Mouse (Mus musculus): ENCODE results near the gene Mlph. TPM values are rescaled to one million over a fixed set of nuclear protein-coding genes. Genes with fewer than 3 reads are reported as not detected.

Mlph gene
- total and polyA plus RNA-seq, 2 experiments from 2014 or later: 0.04 to 0.12 TPM

- Histone ChIP-seq H3K27ac (ENCODE audit: low read depth) (no peak overlapping the region), H3K9ac (replicated peaks; ENCODE audit: low read depth, low read length) (no peak overlapping the region), H3K27me3 (ENCODE audit: control insufficient read depth, insufficient read depth, low read length) (no peaks in the 10 kb centered on the region), H3K4me3 (ENCODE audit: low read depth, low read length) (no peak overlapping the region), H3K4me1 (ENCODE audit: control insufficient read depth, insufficient read depth) (peaks cover 25% of the 10 kb centered on the region), H3K9me3 (replicated peaks; ENCODE audit: control insufficient read depth, low read length) (no peaks in the 10 kb centered on the region), H3K4me2 (ENCODE audit: low read depth, low read length) (no peak overlapping the region), H3K36me3 (replicated peaks; ENCODE audit: control insufficient read depth, insufficient read depth, low read length) (no peaks in the 10 kb centered on the region)
- TF ChIP-seq CTCF (IDR thresholded peaks at IDR 0.05; ENCODE audit: low read depth): no peak; the same call in 1 of the 2 replicates
- no peak for TF ChIP-seq EP300 (IDR thresholded peaks at IDR 0.05; ENCODE audit: low read depth)
- DNase-seq (ENCODE audit: low spot score): peak; percentile 22
- 27% methylated on average over 12 of the region's 12 CpGs for WGBS
- peak; percentile 37 for ATAC-seq (ENCODE audit: insufficient read depth, low read depth)
These were observed 60.2 kb downstream of the Mlph start for GRCm38 (mm10) chr1:90974906-90975649.

GRCm38 (mm10) chr1:90975960-90976359 is 61.1 kb downstream of the Mlph start:
- H3K4me1 ChIP-seq (ENCODE audit: control insufficient read depth, insufficient read depth): peaks cover 28% of the 10 kb centered on the region
- ATAC-seq (ENCODE audit: insufficient read depth, low read depth): no peak
- H3K27me3 ChIP-seq (ENCODE audit: control insufficient read depth, insufficient read depth, low read length): no peaks in the 10 kb centered on the region
- H3K4me2 ChIP-seq (ENCODE audit: low read depth, low read length): no peak overlapping the region
- DNase-seq (ENCODE audit: low spot score): no peak
- H3K9ac ChIP-seq (replicated peaks; ENCODE audit: low read depth, low read length): no peak overlapping the region
- TF ChIP-seq CTCF (IDR thresholded peaks at IDR 0.05; ENCODE audit: low read depth) (no peak), EP300 (IDR thresholded peaks at IDR 0.05; ENCODE audit: low read depth) (no peak)
- no peaks in the 10 kb centered on the region for H3K9me3 ChIP-seq (replicated peaks; ENCODE audit: control insufficient read depth, low read length)
- H3K4me3 ChIP-seq (ENCODE audit: low read depth, low read length): no peak overlapping the region
- H3K27ac ChIP-seq (ENCODE audit: low read depth): no peak overlapping the region
- 92% methylated on average over 4 of the region's 4 CpGs for WGBS
- H3K36me3 ChIP-seq (replicated peaks; ENCODE audit: control insufficient read depth, insufficient read depth, low read length): no peaks in the 10 kb centered on the region

GRCm38 (mm10) chr1:90980638-90981330 is 65.9 kb downstream of the Mlph start:
- Histone ChIP-seq H3K4me3 (ENCODE audit: low read depth, low read length) (no peak overlapping the region), H3K4me1 (ENCODE audit: control insufficient read depth, insufficient read depth) (peaks cover 5% of the 10 kb centered on the region), H3K4me2 (ENCODE audit: low read depth, low read length) (0 out of 2 replicates have a peak overlapping the region, but pooled peaks have one; percentile 12), H3K9me3 (replicated peaks; ENCODE audit: control insufficient read depth, low read length) (no peaks in the 10 kb centered on the region), H3K9ac (replicated peaks; ENCODE audit: low read depth, low read length) (no peak overlapping the region), H3K27me3 (ENCODE audit: control insufficient read depth, insufficient read depth, low read length) (no peaks in the 10 kb centered on the region), H3K36me3 (replicated peaks; ENCODE audit: control insufficient read depth, insufficient read depth, low read length) (no peaks in the 10 kb centered on the region), H3K27ac (ENCODE audit: low read depth) (peak overlapping the region; percentile 56)
- DNase-seq (ENCODE audit: low spot score) (peak; percentile 46), ATAC-seq (ENCODE audit: insufficient read depth, low read depth) (peak; percentile 57)
- no peak for TF ChIP-seq CTCF (IDR thresholded peaks at IDR 0.05; ENCODE audit: low read depth)
- TF ChIP-seq EP300 (IDR thresholded peaks at IDR 0.05; ENCODE audit: low read depth): no peak
- WGBS: 22% methylated on average over 10 of the region's 10 CpGs

GRCm38 (mm10) chr1:90981346-90981745 is 66.5 kb downstream of the Mlph start:
- Histone ChIP-seq H3K9me3 (replicated peaks; ENCODE audit: control insufficient read depth, low read length) (no peaks in the 10 kb centered on the region), H3K36me3 (replicated peaks; ENCODE audit: control insufficient read depth, insufficient read depth, low read length) (no peaks in the 10 kb centered on the region), H3K4me1 (ENCODE audit: control insufficient read depth, insufficient read depth) (peaks cover 5% of the 10 kb centered on the region), H3K9ac (replicated peaks; ENCODE audit: low read depth, low read length) (no peak overlapping the region), H3K4me3 (ENCODE audit: low read depth, low read length) (no peak overlapping the region), H3K4me2 (ENCODE audit: low read depth, low read length) (no peak overlapping the region), H3K27ac (ENCODE audit: low read depth) (no peak overlapping the region), H3K27me3 (ENCODE audit: control insufficient read depth, insufficient read depth, low read length) (no peaks in the 10 kb centered on the region)
- no peak for DNase-seq (ENCODE audit: low spot score)
- WGBS: 69% methylated on average over 3 of the region's 3 CpGs
- no peak for ATAC-seq (ENCODE audit: insufficient read depth, low read depth)
- TF ChIP-seq CTCF (IDR thresholded peaks at IDR 0.05; ENCODE audit: low read depth): no peak
- no peak for TF ChIP-seq EP300 (IDR thresholded peaks at IDR 0.05; ENCODE audit: low read depth)

- Histone ChIP-seq H3K9me3 (replicated peaks; ENCODE audit: control insufficient read depth, low read length) (no peaks in the 10 kb centered on the region; the same call in 1 of the 2 replicates), H3K36me3 (replicated peaks; ENCODE audit: control insufficient read depth, insufficient read depth, low read length) (no peaks in the 10 kb centered on the region), H3K4me3 (ENCODE audit: low read depth, low read length) (no peak overlapping the region), H3K27ac (ENCODE audit: low read depth) (no peak overlapping the region), H3K9ac (replicated peaks; ENCODE audit: low read depth, low read length) (no peak overlapping the region), H3K27me3 (ENCODE audit: control insufficient read depth, insufficient read depth, low read length) (no peaks in the 10 kb centered on the region), H3K4me1 (ENCODE audit: control insufficient read depth, insufficient read depth) (peaks cover 14% of the 10 kb centered on the region), H3K4me2 (ENCODE audit: low read depth, low read length) (no peak overlapping the region)
- WGBS: 95% methylated on average over 1 of the region's 1 CpGs
- TF ChIP-seq EP300 (IDR thresholded peaks at IDR 0.05; ENCODE audit: low read depth): no peak
- TF ChIP-seq CTCF (IDR thresholded peaks at IDR 0.05; ENCODE audit: low read depth): no peak
- no peak for DNase-seq (ENCODE audit: low spot score)
- ATAC-seq (ENCODE audit: insufficient read depth, low read depth): no peak
These were observed 81.0 kb downstream of the Mlph start for GRCm38 (mm10) chr1:90995916-90996315.
